Mouse (Mus musculus) layer of hippocampus, adult 18-20 months (tissue): Measurements from ENCODE around the gene Cd164. TPM values are rescaled to one million over a fixed set of nuclear protein-coding genes. Genes with fewer than 3 reads are reported as not detected.

Source experiments
- total RNA-seq, 2 experiments: library from RNA; stranded (reverse); gene quantifications; 2 replicates each; pipeline ENCODE4 v1.2.3; 2021

Cd164 gene
- total RNA-seq, 2 experiments from 2014 or later: 60.7 to 68.2 TPM

Other genes starting within 250 kb of the Cd164 start
- 10 to 100 TPM; 32.9 to 35.7 TPM for gene Fig4, start 216.2 kb upstream of the Cd164 start, total RNA-seq
- gene Ak9, start 215.4 kb upstream of the Cd164 start, total RNA-seq: under 1 TPM; 0.20 to 0.25 TPM
- gene Zbtb24, start 69.0 kb upstream of the Cd164 start, total RNA-seq: 10 to 100 TPM; 18.5 to 22.2 TPM
- gene Mical1, start 43.1 kb upstream of the Cd164 start, total RNA-seq: 10 to 100 TPM; 15.2 to 18.0 TPM
- 10 to 100 TPM; 18.7 to 21.8 TPM for gene Smpd2, start 29.0 kb upstream of the Cd164 start, total RNA-seq
- 1 to 10 TPM; 3.7 to 5.6 TPM for gene Ppil6, start 29.0 kb upstream of the Cd164 start, total RNA-seq
- gene Ccdc162, start 197.2 kb downstream of the Cd164 start, total RNA-seq: 1 to 10 TPM; 1.7 to 2.3 TPM